Mouse (Mus musculus) thymus, adult 2 months (tissue): ENCODE results near the gene Plekha5. TPM values are rescaled to one million over a fixed set of nuclear protein-coding genes. Genes with fewer than 3 reads are reported as not detected.
A peak's percentile ranks its signal among the peaks of the same experiment; 100 is the strongest.

Experiments used
- DNase-seq: peaks from one replicate; pipeline ENCODE4 v3.0.0; 2021
- H3K27ac ChIP-seq: fragments of 200-500 bp; 2 replicates; pipeline ENCODE4 v1.5.1; 2012; ENCODE audit warnings: low read length, control low read depth; ENCODE audit not compliant: control insufficient read depth, insufficient read depth
- H3K27me3 ChIP-seq: fragments of 200-500 bp; 2 replicates; pipeline ENCODE4 v1.6.1; 2012; ENCODE audit warnings: mild to moderate bottlenecking, low read length, moderate library complexity, mixed read lengths; ENCODE audit not compliant: control insufficient read depth, insufficient read depth
- H3K36me3 ChIP-seq: fragments of 200-500 bp; 2 replicates; pipeline ENCODE4 v1.6.1; 2012; ENCODE audit warnings: mild to moderate bottlenecking, low read length, moderate library complexity; ENCODE audit not compliant: control insufficient read depth, insufficient read depth
- H3K4me1 ChIP-seq: fragments of 200-500 bp; replicated peaks from 2 replicates; pipeline ENCODE4 v1.6.1; 2012; ENCODE audit warnings: low read length; ENCODE audit not compliant: control insufficient read depth, insufficient read depth
- H3K4me3 ChIP-seq: fragments of 200-500 bp; 2 replicates; pipeline ENCODE4 v1.5.1; 2012; ENCODE audit warnings: mild to moderate bottlenecking, low read length, control low read depth, moderate library complexity; ENCODE audit not compliant: control insufficient read depth, insufficient read depth
- CTCF ChIP-seq: fragments of 200-500 bp; IDR thresholded peaks from 2 replicates; pipeline ENCODE4 v1.5.1; 2012; ENCODE audit warnings: mild to moderate bottlenecking, control low read depth, low read length, moderate library complexity, borderline replicate concordance; ENCODE audit not compliant: control insufficient read depth, poor library complexity, insufficient read depth; ENCODE audit errors: extremely low read depth
- POLR2A ChIP-seq: fragments of 200-500 bp; IDR thresholded peaks from 2 replicates; pipeline ENCODE4 v1.6.1; 2012; ENCODE audit warnings: mild to moderate bottlenecking, low read length, control low read depth, moderate library complexity; ENCODE audit not compliant: control insufficient read depth, poor library complexity, insufficient read depth; ENCODE audit errors: extremely low read depth
- WGBS: fragments of 180-500 bp; shearing (Covaris S2); methylation state at CpG from one replicate; pipeline ENCODE4 v1.1.7; 2018; 5-methylcytosine and 5-hydroxymethylcytosine counted together
- polyA plus RNA-seq: library from polyadenylated mRNA; depleted of rRNA; stranded (reverse); fragments of >200 nt; gene quantifications from 2 replicates; pipeline ENCODE4 v1.2.3, GENCODE M21; 2012

The Plekha5 gene
- polyA plus RNA-seq, 1 experiment = 25.5 TPM

GRCm38 (mm10) chr6:140487489-140487888, 63.6 kb downstream of the Plekha5 start:
- Histone ChIP-seq H3K27me3 (no peaks in the 10 kb centered on the region), H3K4me1 (no peaks in the 10 kb centered on the region), H3K36me3 (no peaks in the 10 kb centered on the region), H3K27ac (no peak overlapping the region), H3K4me3 (no peak overlapping the region)
- WGBS = 97% methylated on average over 6 of the region's 6 CpGs
- no peak for DNase-seq
- TF ChIP-seq CTCF (no peak), POLR2A (no peak)

GRCm38 (mm10) chr6:140488673-140489072, 64.8 kb downstream of the Plekha5 start:
- no peaks in the 10 kb centered on the region for H3K27me3 ChIP-seq
- no peaks in the 10 kb centered on the region for H3K36me3 ChIP-seq
- H3K27ac ChIP-seq = no peak overlapping the region
- no peak overlapping the region for H3K4me3 ChIP-seq
- DNase-seq = no peak
- 79% methylated on average over 3 of the region's 3 CpGs for WGBS
- no peak for TF ChIP-seq POLR2A
- TF ChIP-seq CTCF = no peak
- H3K4me1 ChIP-seq = no peaks in the 10 kb centered on the region

DNA sequence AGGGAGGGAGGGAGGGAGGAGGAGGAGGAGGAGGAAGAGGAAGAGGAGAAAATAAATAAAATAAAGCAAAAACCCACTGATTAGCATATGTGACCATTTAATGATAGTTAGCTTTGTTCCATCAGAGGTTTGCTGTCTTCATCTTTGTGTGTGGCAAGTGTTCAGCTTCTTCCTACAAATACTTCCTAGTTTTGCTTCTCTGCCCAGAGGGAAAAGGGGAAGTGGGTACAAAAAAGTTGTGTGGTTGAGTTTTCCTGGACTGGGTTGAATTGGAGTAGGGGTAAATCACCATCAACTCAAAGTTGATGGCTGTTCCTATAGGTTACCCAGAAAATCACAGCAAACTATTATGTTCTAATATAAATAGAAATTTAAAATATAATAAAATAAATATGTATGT, 65.7 kb downstream of the Plekha5 start:
- Histone ChIP-seq H3K4me1 (no peaks in the 10 kb centered on the region), H3K36me3 (no peaks in the 10 kb centered on the region), H3K4me3 (no peak overlapping the region), H3K27me3 (no peaks in the 10 kb centered on the region), H3K27ac (no peak overlapping the region)
- no peak for TF ChIP-seq CTCF
- TF ChIP-seq POLR2A = no peak
- DNase-seq = no peak

- Histone ChIP-seq H3K27me3 (no peaks in the 10 kb centered on the region), H3K4me3 (no peak overlapping the region), H3K36me3 (no peaks in the 10 kb centered on the region), H3K27ac (no peak overlapping the region), H3K4me1 (no peaks in the 10 kb centered on the region)
- WGBS = 88% methylated on average over 4 of the region's 4 CpGs
- DNase-seq = no peak
- TF ChIP-seq CTCF = no peak
- TF ChIP-seq POLR2A = no peak
These were observed 66.4 kb downstream of the Plekha5 start for GRCm38 (mm10) chr6:140490220-140490619.

GRCm38 (mm10) chr6:140490921-140491537, 67.2 kb downstream of the Plekha5 start:
- H3K4me1 ChIP-seq = no peaks in the 10 kb centered on the region
- 87% methylated on average over 18 of the region's 18 CpGs for WGBS
- no peak overlapping the region for H3K4me3 ChIP-seq
- H3K27me3 ChIP-seq = no peaks in the 10 kb centered on the region
- TF ChIP-seq POLR2A (no peak), CTCF (no peak)
- no peak overlapping the region for H3K27ac ChIP-seq
- no peaks in the 10 kb centered on the region for H3K36me3 ChIP-seq
- peak; percentile 27 for DNase-seq

- Histone ChIP-seq H3K27me3 (no peaks in the 10 kb centered on the region), H3K27ac (no peak overlapping the region), H3K36me3 (no peaks in the 10 kb centered on the region), H3K4me1 (no peaks in the 10 kb centered on the region), H3K4me3 (no peak overlapping the region)
- WGBS = 90% methylated on average over 6 of the region's 6 CpGs
- TF ChIP-seq CTCF = no peak
- no peak for TF ChIP-seq POLR2A
- DNase-seq = no peak
These were observed 68.2 kb downstream of the Plekha5 start for GRCm38 (mm10) chr6:140492043-140492442.

DNA sequence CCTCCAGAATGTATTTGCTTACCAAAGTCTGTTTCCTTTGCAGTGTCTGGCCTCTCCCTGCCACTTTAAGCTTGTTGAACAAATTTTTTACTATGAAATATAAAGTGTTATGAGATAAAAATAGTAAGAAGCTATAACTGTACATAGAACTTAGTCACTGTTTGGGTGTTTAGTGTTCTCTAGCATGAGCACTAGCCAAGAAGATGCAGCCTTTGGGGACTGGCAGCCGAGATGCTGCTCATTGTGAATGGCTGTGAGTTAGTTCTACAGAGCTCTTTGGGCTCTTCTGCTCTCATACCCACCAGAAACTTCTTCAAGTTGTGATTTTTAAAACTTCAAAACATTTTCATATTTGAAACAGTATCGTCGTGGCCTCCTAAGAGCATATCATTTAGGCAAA, 74.2 kb downstream of the Plekha5 start:
- H3K4me3 ChIP-seq = no peak overlapping the region
- H3K4me1 ChIP-seq = no peaks in the 10 kb centered on the region
- H3K36me3 ChIP-seq = no peaks in the 10 kb centered on the region
- 96% methylated on average over 3 of the region's 3 CpGs for WGBS
- no peaks in the 10 kb centered on the region for H3K27me3 ChIP-seq
- no peak overlapping the region for H3K27ac ChIP-seq
- TF ChIP-seq POLR2A (no peak), CTCF (no peak)
- DNase-seq = no peak
